Comparison of ENCODE assay signal across 12 mouse cellular contexts in the genomic region with DNA sequence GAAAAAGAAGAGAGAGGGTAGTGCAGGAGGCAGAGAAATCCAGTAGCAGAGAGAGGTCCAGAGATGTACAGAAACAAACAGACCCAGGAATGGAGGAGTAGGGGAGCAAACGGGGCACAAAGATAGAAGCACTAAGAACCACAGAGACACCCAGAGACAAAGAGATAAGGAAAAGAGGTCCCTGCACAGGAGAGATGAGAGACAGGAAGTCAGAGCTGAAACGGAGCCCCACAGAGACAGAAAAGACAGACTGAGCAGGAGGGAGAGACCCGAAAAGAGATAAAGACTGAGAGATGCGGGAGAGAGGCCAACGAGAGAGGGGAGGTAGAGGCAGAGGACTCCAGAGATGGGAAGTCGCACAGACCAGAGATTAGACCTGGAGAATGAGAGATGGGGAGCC. TPM values are rescaled to one million over a fixed set of nuclear protein-coding genes. Genes with fewer than 3 reads are reported as not detected.
DNase-seq lines count a peak whose midpoint lies in the region; ATAC-seq and TF ChIP-seq lines count a peak whose summit lies in the region.
"Had no signal": no experiment of that assay in that cellular context is flagged by ENCODE, and none has a peak within 500 bp of the region (broad histone marks: within the 10 kb centered on the region; RNA-seq: fewer than 3 reads in every experiment).

No protein-coding gene starts in this region.

- no peaks in the 10 kb centered on the region for H3K36me3 ChIP-seq in hindbrain, embryonic 13.5 days
- no peaks in the 10 kb centered on the region for H3K36me3 ChIP-seq in midbrain, embryonic 12.5 days
- H3K36me3 ChIP-seq: lung, embryonic 15.5 days had no signal

- peak overlapping the region; percentile 66; the same call in 1 of the 2 replicates for H3K4me3 ChIP-seq in cortical plate, adult 2 months (ENCODE audit: insufficient read depth, low read length)
- H3K4me3 ChIP-seq in hindbrain, embryonic 13.5 days: peak overlapping the region; percentile 68
- H3K4me3 ChIP-seq in midbrain, embryonic 12.5 days: peak overlapping the region; percentile 66
- H3K4me3 ChIP-seq: erythroblast, embryonic 14.5 days had no signal

- H3K9ac ChIP-seq in hindbrain, embryonic 13.5 days: peak overlapping the region; percentile 94
- peak overlapping the region; percentile 89; the same call in 1 of the 2 replicates for H3K9ac ChIP-seq in midbrain, embryonic 12.5 days (replicated peaks)
- H3K9ac ChIP-seq: lung, embryonic 15.5 days had no signal

- TF ChIP-seq CTCF in cortical plate, adult 2 months (IDR thresholded peaks at IDR 0.05; ENCODE audit: extremely low read depth, insufficient read depth, low read length): no peak

- TF ChIP-seq POLR2A in cortical plate, adult 2 months (IDR thresholded peaks at IDR 0.05; ENCODE audit: extremely low read depth, insufficient read depth, low read length): no peak

- DNase-seq in retina, embryonic 14.5 days (ENCODE audit: low spot score): no peak
- no peak for DNase-seq in frontal cortex, postnatal 25 days (ENCODE audit: low spot score in 2 of 2)
- no peak for DNase-seq in thymus, postnatal 14 days
- DNase-seq: adrenal gland, adult 8-10 months; thymus, postnatal 36 days had no signal

- ATAC-seq in CD4-positive, CD25-positive, alpha-beta regulatory T cell, adult 4 months: peak; percentile 27
- ATAC-seq in hindbrain, embryonic 13.5 days (ENCODE audit: low FRiP score): no peak
- ATAC-seq in midbrain, embryonic 12.5 days (ENCODE audit: low FRiP score, low read depth): no peak
- ATAC-seq: intestine, postnatal 0 days had no signal

- 5% methylated on average over 6 of the region's 6 CpGs for WGBS in hindbrain, embryonic 13.5 days
- WGBS in midbrain, embryonic 12.5 days: 4% methylated on average over 6 of the region's 6 CpGs

- H3K4me1 ChIP-seq in cortical plate, adult 2 months (ENCODE audit: control insufficient read depth, insufficient read depth, low read length): no peaks in the 10 kb centered on the region; the same call in 1 of the 2 replicates
- H3K4me1 ChIP-seq in hindbrain, embryonic 13.5 days (replicated peaks): peaks cover 52% of the 10 kb centered on the region
- peaks cover 52% of the 10 kb centered on the region for H3K4me1 ChIP-seq in midbrain, embryonic 12.5 days

- peak overlapping the region; percentile 84 for H3K4me2 ChIP-seq in hindbrain, embryonic 13.5 days
- H3K4me2 ChIP-seq in midbrain, embryonic 12.5 days (replicated peaks): peak overlapping the region; percentile 69

- H3K27ac ChIP-seq in cortical plate, adult 2 months (ENCODE audit: insufficient read depth, low read length): no peak overlapping the region; the same call in 1 of the 2 replicates
- peak overlapping the region; percentile 99 for H3K27ac ChIP-seq in hindbrain, embryonic 13.5 days
- H3K27ac ChIP-seq in midbrain, embryonic 12.5 days (replicated peaks): peak overlapping the region; percentile 98
- H3K27ac ChIP-seq: lung, embryonic 15.5 days had no signal

- H3K9me3 ChIP-seq in hindbrain, embryonic 13.5 days: no peaks in the 10 kb centered on the region
- no peaks in the 10 kb centered on the region for H3K9me3 ChIP-seq in midbrain, embryonic 12.5 days
- H3K9me3 ChIP-seq: lung, embryonic 15.5 days had no signal

- peaks cover 52% of the 10 kb centered on the region for H3K27me3 ChIP-seq in hindbrain, embryonic 13.5 days
- H3K27me3 ChIP-seq in midbrain, embryonic 12.5 days: peaks cover 80% of the 10 kb centered on the region

RNA-seq across cellular contexts. Expression of gene Pou2f2, which starts 1.0 kb away (rescaled TPM):
- polyA plus RNA-seq in CD4-positive, CD25-positive, alpha-beta regulatory T cell, adult 4 months (2017; shearing (Covaris generic)): 10 to 100 TPM; 25.9 to 29.4 TPM
- polyA plus RNA-seq in cortical plate, adult 2 months (2012; rRNA removed): 10.5 and 10.7 TPM in 2 replicates
- 33.2 and 39.7 TPM in 2 replicates for polyA plus RNA-seq in hindbrain, embryonic 13.5 days (2015; fragmentation: Nextera tagmentation; extraction: Ambion mirVana)
- polyA plus RNA-seq in midbrain, embryonic 12.5 days (2016; fragmentation: Nextera tagmentation; extraction: Ambion mirVana): 44.0 and 63.7 TPM in 2 replicates

RNA-seq across cellular contexts. Expression of gene Dedd2, which starts 39.9 kb away (rescaled TPM):
- polyA plus RNA-seq in CD4-positive, CD25-positive, alpha-beta regulatory T cell, adult 4 months (2017; shearing (Covaris generic)): 10 to 100 TPM; 23.6 to 29.8 TPM
- polyA plus RNA-seq in cortical plate, adult 2 months (2012; rRNA removed): 22.7 and 25.7 TPM in 2 replicates
- 14.0 and 15.4 TPM in 2 replicates for polyA plus RNA-seq in hindbrain, embryonic 13.5 days (2015; fragmentation: Nextera tagmentation; extraction: Ambion mirVana)
- 11.7 and 12.2 TPM in 2 replicates for polyA plus RNA-seq in midbrain, embryonic 12.5 days (2016; fragmentation: Nextera tagmentation; extraction: Ambion mirVana)

RNA-seq across cellular contexts. Expression of gene Zfp526, which starts 40.7 kb away (rescaled TPM):
- 1 to 10 TPM; 2.8 to 3.0 TPM for polyA plus RNA-seq in CD4-positive, CD25-positive, alpha-beta regulatory T cell, adult 4 months (2017; shearing (Covaris generic))
- polyA plus RNA-seq in cortical plate, adult 2 months (2012; rRNA removed): 7.4 and 8.0 TPM in 2 replicates
- 1.6 and 1.9 TPM in 2 replicates for polyA plus RNA-seq in hindbrain, embryonic 13.5 days (2015; fragmentation: Nextera tagmentation; extraction: Ambion mirVana)
- 2.3 and 2.5 TPM in 2 replicates for polyA plus RNA-seq in midbrain, embryonic 12.5 days (2016; fragmentation: Nextera tagmentation; extraction: Ambion mirVana)

RNA-seq across cellular contexts. Expression of gene Gsk3a, which starts 57.1 kb away (rescaled TPM):
- 10 to 100 TPM in 1 of 2 experiments, 1 to 10 TPM in 1; 8.9 to 11.3 TPM for polyA plus RNA-seq in CD4-positive, CD25-positive, alpha-beta regulatory T cell, adult 4 months (2017; shearing (Covaris generic))
- polyA plus RNA-seq in cortical plate, adult 2 months (2012; rRNA removed): 287 and 292 TPM in 2 replicates
- polyA plus RNA-seq in hindbrain, embryonic 13.5 days (2015; fragmentation: Nextera tagmentation; extraction: Ambion mirVana): 13.9 and 14.6 TPM in 2 replicates
- 17.9 and 19.0 TPM in 2 replicates for polyA plus RNA-seq in midbrain, embryonic 12.5 days (2016; fragmentation: Nextera tagmentation; extraction: Ambion mirVana)
